Mouse (Mus musculus) right cerebral cortex, postnatal 25 days (tissue): ENCODE measurements around the gene Elovl1.
A peak's percentile ranks its signal among the peaks of the same experiment; 100 is the strongest.

ENCODE experiments used
- DNase-seq: peaks from one replicate; pipeline ENCODE4 v3.0.0; 2022

Gene Elovl1

DNA sequence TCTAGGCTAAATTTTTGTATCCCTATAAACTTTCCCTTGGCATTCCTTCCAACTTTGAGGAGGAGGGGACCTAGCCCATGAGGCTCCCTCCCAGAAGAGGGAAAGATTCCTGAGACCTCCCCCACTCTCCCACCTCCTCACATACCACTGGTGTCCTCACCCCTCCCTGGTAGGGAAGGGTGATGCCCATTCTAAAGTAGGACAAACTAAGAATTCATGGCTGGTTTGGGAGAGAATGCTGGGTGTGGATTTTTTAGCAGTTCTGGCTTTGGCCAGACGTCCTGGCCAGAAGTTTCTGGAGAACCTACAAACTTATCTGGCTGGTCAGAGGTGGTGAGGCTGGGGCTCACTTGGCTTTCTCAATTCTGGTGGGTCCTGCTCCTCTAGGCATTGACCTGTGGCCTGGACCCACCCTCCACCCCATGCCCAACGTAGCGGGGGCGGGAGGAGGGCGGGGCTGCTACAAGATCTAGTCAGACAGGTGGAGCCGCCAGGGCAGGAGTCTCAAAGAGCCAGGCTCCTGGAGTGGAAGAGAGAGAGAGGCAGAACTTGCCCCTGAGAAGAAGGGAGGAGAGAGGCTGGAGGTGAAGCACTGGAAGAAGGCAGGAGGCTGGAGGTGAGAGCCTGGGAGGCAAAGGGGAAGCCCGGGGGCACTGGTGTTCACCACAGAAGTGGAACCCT, 1.5 kb downstream of the Elovl1 start:
- no peak for DNase-seq

DNA sequence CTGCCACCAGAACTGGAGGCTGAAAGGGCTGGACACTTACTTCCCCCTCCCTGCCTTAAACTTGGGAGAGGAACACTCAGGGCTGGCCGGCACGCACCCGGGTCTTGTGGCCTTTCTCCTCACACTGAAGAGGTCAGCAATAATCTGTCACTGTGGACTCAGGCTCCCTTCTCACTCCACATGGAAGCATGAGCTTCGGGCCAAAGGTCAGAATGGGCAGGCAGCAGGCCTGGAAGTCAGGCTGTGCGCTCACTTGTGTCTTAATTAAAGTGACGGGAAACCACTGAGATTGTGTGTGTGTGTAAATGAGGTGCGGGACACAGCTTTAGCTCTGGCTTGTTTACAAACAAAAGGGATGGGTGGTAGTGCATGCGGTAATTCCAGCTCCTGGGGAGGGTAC, 4.4 kb downstream of the Elovl1 start:
- no peak for DNase-seq

DNA sequence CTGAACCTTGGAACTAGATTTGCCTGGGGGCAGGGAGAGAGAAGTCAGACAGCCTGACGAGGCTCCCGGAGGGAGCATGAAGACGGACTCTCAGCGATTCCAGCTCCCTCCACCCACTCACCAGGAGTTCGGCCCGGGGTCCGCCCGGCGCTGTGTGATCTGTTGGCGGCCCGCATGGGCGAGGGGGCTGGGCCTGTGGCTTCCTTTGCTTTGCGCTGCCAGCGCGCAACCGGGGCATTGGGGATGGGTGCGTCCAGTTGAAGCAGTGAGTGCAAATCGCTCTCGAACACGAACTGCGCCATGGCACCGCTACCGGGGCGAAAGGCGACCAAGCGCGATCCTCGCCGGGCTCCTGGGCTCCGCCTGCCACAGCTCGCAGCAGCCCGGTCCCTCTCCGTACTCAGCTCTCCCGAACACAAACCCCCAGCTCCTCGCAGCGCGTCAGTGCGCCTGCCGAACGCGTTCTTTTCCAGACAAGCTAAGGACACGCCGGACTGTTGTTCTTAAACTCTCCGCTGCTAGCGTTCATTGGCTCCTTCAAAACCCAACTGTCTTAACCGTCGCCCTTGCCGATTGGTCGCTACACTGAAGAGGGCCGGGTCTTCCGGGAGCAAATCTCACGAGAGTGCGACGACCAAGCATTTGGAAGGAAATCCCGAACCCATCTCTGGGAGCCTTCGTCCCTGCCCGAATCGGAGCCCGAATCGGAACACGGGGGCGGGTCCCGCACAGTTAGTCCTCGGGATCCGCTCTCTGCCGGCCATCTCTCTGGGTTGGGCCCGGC, 9.1 kb downstream of the Elovl1 start, which contains the start of gene Cdc20:
TSS of gene Cdc20 (minus strand) at position 533 of the 784 bp plus-strand sequence.
- DNase-seq = peak; percentile 87

GRCm38 (mm10) chr4:118437829-118438253, 9.9 kb downstream of the Elovl1 start:
- DNase-seq = no peak

DNA sequence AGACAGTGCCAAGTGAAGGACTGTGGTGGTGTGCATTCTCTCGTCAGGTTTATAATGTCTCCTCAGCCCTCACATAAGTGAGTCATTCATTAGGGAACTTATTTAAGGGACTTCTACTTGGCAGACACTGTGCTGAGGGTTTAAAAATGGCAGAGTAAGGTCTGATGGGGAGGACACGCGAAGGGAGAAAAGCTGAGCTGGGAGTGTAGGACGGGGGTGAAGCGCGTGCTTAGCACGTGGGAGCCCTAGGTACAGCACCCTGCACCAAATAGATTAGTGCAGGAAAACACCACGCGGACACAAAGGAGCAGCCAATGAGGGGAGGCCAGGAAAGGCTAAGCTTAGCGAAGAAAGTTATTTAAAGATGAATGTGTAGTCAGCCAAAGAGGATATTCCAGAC, 17.2 kb downstream of the Elovl1 start:
- DNase-seq = no peak

- DNase-seq = no peak
These were observed 18.0 kb downstream of the Elovl1 start for GRCm38 (mm10) chr4:118445781-118446414.

- DNase-seq = no peak
These were observed 18.7 kb downstream of the Elovl1 start for GRCm38 (mm10) chr4:118446415-118447153.

GRCm38 (mm10) chr4:118457345-118457975, 29.6 kb downstream of the Elovl1 start, which contains the start of gene Mpl:
Mpl (minus strand) TSS chr4:118457513.
- DNase-seq = no peak

DNA sequence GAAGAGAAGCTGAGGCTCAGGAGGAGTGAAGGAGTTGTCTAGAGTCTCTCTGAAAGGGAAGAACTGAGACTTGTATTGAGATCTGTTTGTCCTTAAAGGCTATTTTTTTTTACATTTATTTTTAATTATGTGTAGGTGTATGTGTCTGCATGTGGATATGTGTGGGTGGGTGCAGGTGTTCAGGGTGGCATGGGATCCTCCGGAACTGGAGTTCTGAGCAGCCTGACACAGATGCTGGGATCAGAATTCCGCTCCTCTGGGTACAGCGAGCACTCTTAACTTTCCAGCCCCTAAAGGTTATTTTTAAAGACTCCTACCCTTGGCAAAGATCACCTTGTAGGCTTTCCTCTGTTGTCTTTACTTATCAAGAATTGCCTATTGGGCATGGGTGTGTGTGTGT, 37.1 kb downstream of the Elovl1 start:
- peak; percentile 15 for DNase-seq

DNA sequence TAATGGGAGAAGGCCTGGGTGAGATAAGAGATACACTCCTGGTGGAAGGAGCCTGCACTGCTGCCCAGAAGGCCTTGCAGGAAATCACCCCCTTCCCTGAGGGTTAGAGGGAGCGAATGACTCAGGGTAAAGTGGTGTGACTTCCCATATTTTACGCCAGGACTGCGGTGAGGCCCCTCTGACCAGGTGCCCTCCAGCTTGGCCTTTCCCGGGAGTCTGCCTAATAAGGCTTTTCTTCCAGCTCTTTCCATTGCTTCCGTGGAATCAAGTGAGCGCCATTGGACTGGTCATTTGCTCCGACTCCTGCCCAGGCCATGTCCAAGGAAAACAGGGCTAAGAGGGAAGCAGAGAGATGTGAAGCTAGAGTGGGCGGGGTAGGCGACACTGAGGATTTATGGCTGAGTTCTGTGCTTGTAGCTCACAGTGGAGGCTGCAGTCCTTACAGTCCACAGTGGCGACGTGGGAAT, 37.8 kb downstream of the Elovl1 start:
- DNase-seq = no peak

- DNase-seq = no peak
These were observed 43.4 kb downstream of the Elovl1 start for GRCm38 (mm10) chr4:118471281-118471680.

- no peak for DNase-seq
These were observed 44.8 kb downstream of the Elovl1 start for GRCm38 (mm10) chr4:118472687-118473086.

DNA sequence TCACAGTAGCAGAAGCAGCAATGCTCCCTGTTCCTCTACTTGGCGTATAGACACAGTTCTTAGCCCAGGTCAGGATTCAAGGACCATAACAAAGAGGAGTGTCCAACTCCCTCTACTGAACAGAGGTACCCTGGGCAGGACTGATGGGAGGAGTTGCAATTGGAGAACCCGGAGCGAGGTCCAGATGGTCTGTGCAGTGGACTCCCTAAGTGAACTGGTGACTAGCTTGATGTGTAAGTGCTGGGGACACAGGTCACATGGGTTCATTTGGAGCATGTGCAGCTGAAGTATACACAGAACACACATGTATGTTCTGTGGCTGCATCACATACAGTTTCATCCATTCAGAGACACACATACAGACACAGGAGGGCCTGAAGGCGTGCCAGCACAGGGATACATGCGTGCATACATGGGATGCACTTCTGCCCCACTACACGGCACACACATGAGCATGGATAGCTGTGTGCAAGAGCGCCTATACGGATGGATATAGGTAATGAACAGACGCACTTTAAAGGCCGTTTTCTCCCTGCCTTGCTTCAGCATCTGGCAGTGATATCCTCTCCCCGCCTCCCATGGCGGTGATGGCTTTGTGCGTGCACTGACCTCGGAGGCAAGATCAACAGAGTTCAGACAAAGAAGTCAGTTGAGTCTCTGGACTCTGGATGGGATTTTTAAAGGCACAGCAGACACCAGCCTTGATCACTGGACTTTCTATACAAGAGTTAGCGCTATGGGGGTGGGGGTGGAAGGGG, 49.1 kb downstream of the Elovl1 start:
- no peak for DNase-seq
